Mouse (Mus musculus): Measurements from ENCODE around the gene Btbd35f1.
"Not testable (repeated sequence)": the region's sequence is repeated elsewhere in the genome, so short reads cannot be mapped to it uniquely, and the experiment has no call there.

Gene Btbd35f1

DNA sequence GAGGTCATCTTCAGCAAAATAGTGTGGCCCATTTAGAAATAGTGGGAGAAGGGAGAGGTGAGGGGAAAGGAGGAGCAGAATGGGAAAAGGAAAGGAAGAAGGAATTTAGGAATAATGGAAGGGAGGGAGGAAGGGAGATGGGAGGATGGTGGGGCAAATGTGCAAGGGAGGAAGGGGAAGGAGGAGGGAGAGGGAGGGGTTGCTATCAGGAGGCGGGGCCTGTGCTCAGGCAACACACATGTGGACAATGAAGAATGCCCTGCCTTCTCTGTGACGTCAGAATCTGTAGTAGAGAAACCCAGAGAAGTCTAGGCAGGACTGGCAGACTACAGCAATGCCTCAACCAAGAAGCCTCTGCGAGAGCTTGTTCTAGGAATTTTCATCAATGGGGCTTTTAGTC lies at the start of gene Btbd35f1:
Btbd35f1 (plus strand) TSS at position 301 of the 400 bp plus-strand sequence.
- DNase-seq (ENCODE audit: low spot score), result not testable (repeated sequence)

DNA sequence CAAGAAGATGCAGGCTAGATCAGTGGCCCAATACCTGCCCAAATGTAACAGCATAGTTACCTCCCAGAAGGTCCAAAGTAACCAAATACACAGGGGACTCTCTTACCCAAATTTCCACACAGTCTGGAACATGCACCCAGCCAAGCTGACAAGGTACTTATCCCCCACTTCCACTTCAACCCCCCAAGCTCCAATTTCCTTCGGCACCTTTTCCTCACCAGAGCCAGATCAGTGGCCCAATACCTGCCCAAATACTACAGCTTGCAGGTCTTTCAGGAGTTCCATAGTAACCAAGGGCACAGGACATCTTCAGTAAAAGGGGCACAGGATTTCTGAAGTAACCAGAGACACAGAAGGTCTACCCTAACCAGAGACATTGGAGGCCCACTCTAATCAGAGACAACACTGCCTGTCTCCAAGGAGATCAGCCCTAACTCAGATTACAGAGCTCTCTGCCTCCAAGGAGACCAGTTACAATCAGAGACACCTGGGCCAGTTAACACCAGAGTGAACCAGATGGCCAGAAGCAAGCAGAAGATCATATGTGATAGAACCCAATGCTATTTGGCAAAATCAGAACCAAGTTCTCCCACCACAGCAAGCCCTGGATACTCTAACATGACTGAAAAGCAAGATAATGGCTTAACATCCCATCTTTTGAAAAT lies 31.2 kb downstream of the Btbd35f1 start:
- not testable (repeated sequence) for DNase-seq (ENCODE audit: low spot score)

DNA sequence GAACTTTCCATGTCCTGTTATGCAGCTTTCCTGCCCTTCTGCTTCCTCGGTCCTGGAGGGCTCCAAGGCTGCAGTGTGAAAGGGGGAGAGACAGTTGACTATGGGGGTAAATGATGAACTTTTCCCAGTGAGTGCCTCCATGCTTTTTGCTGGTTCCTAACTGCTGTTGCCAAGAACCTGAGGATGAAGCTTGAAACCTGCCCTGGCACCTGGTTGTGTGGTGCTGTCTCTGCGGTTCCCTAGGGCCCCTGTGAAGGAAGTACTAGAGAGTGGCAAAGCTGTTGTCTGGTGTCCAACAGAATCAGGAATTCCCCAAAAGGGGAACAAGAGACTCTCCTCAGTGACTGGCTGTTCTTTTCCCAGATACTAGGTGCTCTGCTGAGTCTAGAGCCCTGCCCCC lies 41.2 kb downstream of the Btbd35f1 start:
- DNase-seq (ENCODE audit: low spot score), result not testable (repeated sequence)

DNA sequence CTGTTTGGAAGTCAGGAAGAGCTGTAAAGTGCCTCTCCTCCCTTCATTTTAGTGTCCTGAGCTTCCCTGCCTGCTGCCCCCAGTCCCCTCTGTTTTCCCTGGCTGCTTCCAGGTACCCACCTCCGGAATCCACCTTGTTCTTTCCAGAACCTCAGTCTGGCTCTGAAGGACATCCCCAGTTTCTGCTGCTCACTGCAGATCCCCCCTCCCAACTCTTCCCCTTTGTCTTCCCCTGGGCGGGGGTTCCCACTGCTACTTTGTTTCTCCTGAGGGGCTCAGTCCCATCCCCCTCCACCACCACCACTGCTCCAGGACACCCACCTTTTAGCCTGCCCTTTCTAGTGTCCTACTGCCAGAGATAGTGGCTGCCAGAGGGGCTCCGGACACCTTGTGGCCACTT lies 41.6 kb downstream of the Btbd35f1 start:
- not testable (repeated sequence) for DNase-seq (ENCODE audit: low spot score)

All from retina, embryonic 14.5 days (tissue).